Mouse (Mus musculus) E14TG2a.4 (cell line): ENCODE data around the gene Psat1.

Experiments
- CTCF ChIP-seq: conservative IDR thresholded peaks from 2 replicates; pipeline ENCODE4 v1.5.1; 2014; ENCODE audit warnings: low read length
- NANOG ChIP-seq: IDR thresholded peaks from 2 replicates; pipeline ENCODE4 v1.6.1; 2014; ENCODE audit warnings: borderline replicate concordance, low read length, mixed read lengths

DNA sequence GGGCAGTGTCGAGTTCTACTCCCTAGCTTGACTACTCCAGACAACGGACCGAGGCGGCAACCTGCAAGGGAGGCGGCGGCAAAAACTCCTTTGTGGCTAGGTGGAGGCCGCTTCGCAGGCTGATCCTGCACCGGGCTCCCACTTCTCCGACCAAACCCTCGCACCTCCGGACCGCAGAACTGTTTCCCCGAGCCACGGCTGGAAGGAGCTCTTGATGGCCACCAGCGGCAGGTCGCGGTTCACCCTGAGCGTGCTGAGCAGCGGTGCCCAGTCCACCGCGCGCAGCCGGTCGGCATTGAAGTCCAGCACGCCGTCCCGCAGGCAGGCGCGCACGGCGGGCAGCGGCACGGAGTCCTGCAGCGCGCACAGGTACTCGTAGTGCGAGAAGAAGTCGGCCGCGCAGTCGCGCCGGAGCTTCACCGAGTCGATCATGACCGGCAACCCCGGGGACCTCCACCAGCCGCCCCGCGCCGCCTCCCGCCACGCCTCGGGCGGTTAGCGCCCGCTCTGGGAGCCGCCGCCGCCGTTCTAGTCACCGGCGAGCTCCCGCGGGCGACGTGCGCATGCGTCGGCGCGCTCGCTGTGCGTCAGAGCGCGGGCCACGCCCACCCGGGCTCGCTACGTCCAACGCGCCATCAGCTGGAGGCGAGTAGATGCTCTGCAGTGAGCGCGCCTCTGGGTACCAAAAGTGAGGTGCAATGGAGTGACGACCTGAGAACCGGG lies 37.5 kb upstream of the Psat1 start, which contains the start of gene Cep78:
- TF ChIP-seq CTCF (no peak), NANOG (no peak)
